Mouse (Mus musculus) cerebellum, postnatal 25 days (tissue): ENCODE results near the gene Evi5.

Experiments used
- DNase-seq, 2 experiments: peaks; one replicate each; pipeline ENCODE4 v3.0.0; 2021; ENCODE audit warnings: mixed read lengths in 2 of 2

Evi5 gene

DNA sequence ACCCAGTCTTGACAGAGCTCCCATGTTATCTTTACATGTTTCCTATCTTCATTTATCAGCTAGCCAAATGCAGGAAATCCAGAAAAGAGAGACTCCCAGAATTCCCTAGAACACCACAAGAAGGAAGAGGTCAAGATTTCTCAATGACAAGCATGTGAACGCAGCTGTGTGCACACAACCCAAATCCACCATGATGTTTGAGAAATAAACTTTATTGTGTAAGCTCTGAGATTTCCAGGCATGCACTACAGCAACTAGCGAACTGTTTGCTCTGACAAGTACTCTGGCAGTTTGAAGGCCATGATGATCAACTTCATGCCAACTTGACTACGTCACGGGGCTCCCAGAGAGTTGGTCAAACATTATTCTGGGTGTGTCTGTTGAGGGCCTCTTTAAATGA is 169.2 kb downstream of the Evi5 start:
- no peak for DNase-seq

GRCm38 (mm10) chr5:107703207-107703763 is 171.6 kb downstream of the Evi5 start:
- no peak for DNase-seq

GRCm38 (mm10) chr5:107701658-107702057 is 173.2 kb downstream of the Evi5 start:
- no peak for DNase-seq

- DNase-seq = no peak
Observed at GRCm38 (mm10) chr5:107700873-107701272, 174.0 kb downstream of the Evi5 start.

- no peak for DNase-seq
Observed at GRCm38 (mm10) chr5:107698888-107699287, 176.0 kb downstream of the Evi5 start.

DNA sequence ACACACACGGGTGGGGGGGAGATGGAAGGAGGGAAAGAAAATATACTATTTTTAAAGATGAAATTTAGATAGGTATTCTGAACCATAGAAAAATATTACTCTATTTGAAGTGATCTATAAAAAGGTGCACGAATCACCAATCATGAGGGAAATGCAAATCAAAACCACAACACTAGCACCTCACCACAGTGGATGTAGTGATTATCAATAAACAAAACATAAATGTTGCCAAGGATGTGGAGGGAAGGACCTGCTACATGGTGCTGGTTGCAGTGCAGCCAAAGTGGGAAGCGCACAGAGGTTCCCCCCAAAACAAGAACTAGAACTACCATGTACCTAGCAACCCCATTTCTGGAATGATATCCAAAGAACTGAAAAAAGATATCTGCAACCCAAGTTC is 179.9 kb downstream of the Evi5 start:
- no peak for DNase-seq
